Mouse (Mus musculus) intestine, embryonic 14.5 days (tissue): ENCODE data around the gene Cep131. TPM values are rescaled to one million over a fixed set of nuclear protein-coding genes. Genes with fewer than 3 reads are reported as not detected.
A peak's percentile ranks its signal among the peaks of the same experiment; 100 is the strongest.

ENCODE experiments used
- ATAC-seq: fragments of 200-750 bp; cut with Nextera tagmentation; replicated peaks from 2 replicates; pipeline ENCODE4 v1.8.0; 2017; ENCODE audit warnings: low read depth, moderate number of reproducible peaks, moderate TSS enrichment, moderate library complexity; ENCODE audit not compliant: low FRiP score, low TSS enrichment
- DNase-seq: peaks from one replicate; pipeline ENCODE4 v3.0.0-alpha.2; 2018; ENCODE audit warnings: low spot score
- H3K27ac ChIP-seq: fragments of 300-500 bp; sonication (generic); 2 replicates; pipeline ENCODE4 v1.5.1; 2014; ENCODE audit warnings: low read depth, mild to moderate bottlenecking, control low read depth
- H3K27me3 ChIP-seq: fragments of 300-500 bp; sonication (generic); replicated peaks from 2 replicates; pipeline ENCODE4 v1.6.1; 2014; ENCODE audit warnings: low read length, control low read depth; ENCODE audit not compliant: control insufficient read depth, insufficient read depth
- H3K36me3 ChIP-seq: fragments of 300-500 bp; sonication (generic); 2 replicates; pipeline ENCODE4 v1.6.1; 2014; ENCODE audit warnings: low read length, control low read depth; ENCODE audit not compliant: control insufficient read depth, insufficient read depth
- H3K4me1 ChIP-seq: fragments of 300-500 bp; sonication (generic); replicated peaks from 2 replicates; pipeline ENCODE4 v1.6.1; 2014; ENCODE audit warnings: low read length, control low read depth, mixed read lengths; ENCODE audit not compliant: control insufficient read depth, insufficient read depth
- H3K4me2 ChIP-seq: fragments of 300-500 bp; sonication (generic); 2 replicates; pipeline ENCODE4 v1.6.1; 2014; ENCODE audit warnings: low read length
- H3K4me3 ChIP-seq: fragments of 300-500 bp; sonication (generic); 2 replicates; pipeline ENCODE4 v1.5.1; 2014; ENCODE audit warnings: low read depth, low read length, control low read depth, mixed read lengths
- H3K9ac ChIP-seq: fragments of 300-500 bp; sonication (generic); 2 replicates; pipeline ENCODE4 v1.6.1; 2014; ENCODE audit warnings: mild to moderate bottlenecking, low read length
- H3K9me3 ChIP-seq: fragments of 300-500 bp; sonication (generic); 2 replicates; pipeline ENCODE4 v1.6.1; 2016; ENCODE audit warnings: low read length, control low read depth; ENCODE audit not compliant: control insufficient read depth
- WGBS: fragments of 180-500 bp; shearing (Covaris S2); extraction: QIAGEN DNeasy Blood & Tissue Kit; methylation state at CpG from one replicate; pipeline ENCODE4 v1.1.7; 2014; 5-methylcytosine and 5-hydroxymethylcytosine counted together
- polyA plus RNA-seq: library from polyadenylated mRNA; unstranded; fragments of >200 nt; fragmentation: Nextera tagmentation; extraction: Ambion mirVana; gene quantifications from 2 replicates; pipeline ENCODE4 v1.2.1, GENCODE M21; 2014

The Cep131 gene
- polyA plus RNA-seq, 1 experiment from 2014 or later, result 21.8 TPM

DNA sequence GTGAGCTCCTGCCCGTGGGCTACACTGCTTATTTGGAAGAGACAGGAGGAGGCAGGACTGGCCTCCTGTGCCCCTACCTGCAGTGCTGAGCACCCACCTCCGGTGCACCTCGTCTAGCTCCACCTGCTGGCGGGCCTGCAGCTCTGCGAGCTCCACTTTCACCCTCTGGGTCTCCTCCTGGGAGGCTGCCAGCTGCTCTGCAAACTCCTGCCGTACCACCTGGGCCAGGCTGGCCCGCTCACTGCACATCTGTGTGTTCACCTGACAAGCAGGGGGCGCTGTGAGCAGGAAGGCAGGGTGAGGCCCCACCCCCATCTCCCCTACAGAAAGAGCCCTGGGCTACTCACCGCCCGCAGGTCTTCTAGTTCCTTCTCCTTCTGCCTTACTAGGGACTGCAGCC lies 21.3 kb downstream of the Cep131 start:
- Histone ChIP-seq H3K9ac (no peak overlapping the region), H3K36me3 (peaks cover 58% of the 10 kb centered on the region), H3K27me3 (no peaks in the 10 kb centered on the region), H3K4me3 (no peak overlapping the region), H3K4me1 (peaks cover 8% of the 10 kb centered on the region; the same call in 1 of the 2 replicates), H3K27ac (no peak overlapping the region), H3K9me3 (no peaks in the 10 kb centered on the region), H3K4me2 (no peak overlapping the region)
- DNase-seq, result peak; percentile 77
- 27% methylated on average over 10 of the region's 10 CpGs for WGBS
- no peak for ATAC-seq

DNA sequence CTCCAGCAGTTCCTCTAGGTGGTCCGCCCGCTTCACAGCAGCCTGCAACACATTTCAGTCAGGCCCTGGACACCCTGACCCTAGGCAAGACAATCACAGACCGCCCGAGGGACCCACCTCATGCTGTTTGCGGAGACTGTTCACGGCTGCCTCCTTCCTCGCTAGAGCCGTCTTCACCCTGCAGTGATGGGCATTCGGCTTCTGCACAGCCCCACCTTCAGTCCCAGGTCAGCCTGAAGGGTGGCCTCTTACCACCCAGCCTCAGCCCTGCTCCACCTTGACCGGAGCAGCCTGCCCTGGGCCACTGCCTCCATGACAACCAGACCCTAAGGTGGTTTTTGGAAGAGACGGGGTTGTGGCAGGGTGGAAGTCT lies 22.0 kb downstream of the Cep131 start:
- Histone ChIP-seq H3K9ac (no peak overlapping the region), H3K36me3 (peaks cover 52% of the 10 kb centered on the region), H3K9me3 (no peaks in the 10 kb centered on the region), H3K4me3 (no peak overlapping the region), H3K4me2 (no peak overlapping the region), H3K27me3 (no peaks in the 10 kb centered on the region), H3K27ac (no peak overlapping the region), H3K4me1 (peaks cover 7% of the 10 kb centered on the region; the same call in 1 of the 2 replicates)
- no peak for ATAC-seq
- DNase-seq, result no peak
- WGBS, result 92% methylated on average over 11 of the region's 11 CpGs

DNA sequence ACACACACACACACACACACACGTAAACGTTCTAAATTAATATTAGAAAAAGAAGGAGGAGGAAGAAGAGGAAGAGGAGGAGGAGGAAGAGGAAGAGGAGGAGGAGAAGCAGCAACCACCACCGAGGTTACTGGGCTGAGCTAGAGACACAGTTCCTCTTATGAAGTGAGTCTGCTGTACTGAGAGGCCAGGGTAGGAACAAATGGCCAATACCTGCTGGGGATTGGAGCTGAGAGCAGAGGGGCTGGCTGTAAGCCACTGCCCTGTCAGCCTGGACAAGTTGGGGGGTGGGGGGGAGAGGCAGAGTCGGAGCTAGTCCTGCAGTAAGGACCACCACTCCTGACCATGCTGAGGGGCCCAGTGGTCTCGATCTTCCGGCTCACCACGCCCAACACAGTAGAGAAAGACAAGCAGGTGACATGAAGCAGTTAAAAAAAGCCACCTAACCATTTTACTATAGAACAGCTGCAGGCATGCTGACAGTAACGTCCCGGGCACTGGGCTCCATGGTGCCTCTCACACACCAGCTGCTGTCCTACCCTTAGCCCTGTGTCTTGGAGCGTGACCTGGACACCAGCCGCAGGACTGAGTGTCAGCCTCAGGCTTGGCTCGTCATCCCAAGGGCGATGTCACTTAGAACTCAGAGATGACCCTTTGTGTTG lies 22.5 kb downstream of the Cep131 start:
- Histone ChIP-seq H3K9me3 (no peaks in the 10 kb centered on the region), H3K9ac (no peak overlapping the region), H3K4me1 (0 out of 2 replicates have a peak, but pooled peaks cover 4% of the 10 kb centered on the region), H3K4me3 (no peak overlapping the region), H3K36me3 (peaks cover 50% of the 10 kb centered on the region), H3K27ac (no peak overlapping the region), H3K27me3 (no peaks in the 10 kb centered on the region), H3K4me2 (no peak overlapping the region)
- no peak for ATAC-seq
- DNase-seq, result no peak
- 90% methylated on average over 13 of the region's 13 CpGs for WGBS

DNA sequence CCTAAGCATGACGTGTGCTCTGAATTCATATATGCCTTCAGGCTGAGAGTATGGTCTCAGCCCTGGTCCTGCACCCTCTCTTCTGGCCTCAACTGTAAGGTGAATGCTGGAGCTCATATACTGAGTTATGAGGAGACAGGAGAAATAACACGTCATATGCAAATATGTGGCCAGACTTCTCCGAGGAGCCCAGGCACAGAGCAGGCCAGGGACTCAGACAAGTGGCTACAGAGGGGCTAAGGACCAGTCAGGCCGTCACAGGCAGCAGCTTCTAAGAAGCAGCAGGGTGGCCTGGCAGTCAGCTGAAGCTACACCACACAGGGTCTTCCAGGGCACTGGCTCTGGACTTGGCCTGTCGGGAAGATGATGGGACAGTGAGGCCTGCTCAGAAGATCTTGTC lies 23.3 kb downstream of the Cep131 start:
- no peak overlapping the region for H3K4me2 ChIP-seq
- H3K9ac ChIP-seq, result no peak overlapping the region
- no peak overlapping the region for H3K27ac ChIP-seq
- H3K4me3 ChIP-seq, result no peak overlapping the region
- H3K27me3 ChIP-seq, result no peaks in the 10 kb centered on the region
- peaks cover 49% of the 10 kb centered on the region for H3K36me3 ChIP-seq
- DNase-seq, result no peak
- 79% methylated on average over 5 of the region's 5 CpGs for WGBS
- ATAC-seq, result no peak
- 0 out of 2 replicates have a peak, but pooled peaks cover 4% of the 10 kb centered on the region for H3K4me1 ChIP-seq
- H3K9me3 ChIP-seq, result no peaks in the 10 kb centered on the region

DNA sequence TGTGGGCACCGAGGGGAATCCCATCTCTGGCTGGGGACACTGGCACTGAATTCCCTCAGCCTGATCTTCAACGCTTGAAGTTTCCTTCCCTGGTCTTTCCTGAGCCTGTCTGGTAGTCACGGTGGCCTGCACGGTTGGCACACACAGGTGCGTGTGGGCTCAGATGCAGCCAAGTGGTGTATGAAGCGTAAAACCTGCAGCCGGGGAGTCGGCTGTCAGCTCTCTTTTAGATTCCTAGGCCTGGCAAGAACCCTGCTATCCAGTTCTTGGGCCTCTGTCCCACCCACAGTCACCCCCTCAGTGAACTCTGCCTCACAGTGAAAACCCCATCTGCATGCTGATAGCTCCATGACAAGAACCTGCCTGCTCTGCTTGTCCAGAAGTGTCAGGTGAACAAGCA lies 26.0 kb downstream of the Cep131 start:
- no peak for ATAC-seq
- H3K27ac ChIP-seq, result no peak overlapping the region
- no peak overlapping the region for H3K9ac ChIP-seq
- no peak for DNase-seq
- H3K9me3 ChIP-seq, result no peaks in the 10 kb centered on the region
- 76% methylated on average over 8 of the region's 8 CpGs for whole genome bisulfite sequencing
- H3K36me3 ChIP-seq, result peaks cover 24% of the 10 kb centered on the region
- no peaks in the 10 kb centered on the region for H3K27me3 ChIP-seq
- H3K4me1 ChIP-seq, result 0 out of 2 replicates have a peak, but pooled peaks cover 4% of the 10 kb centered on the region
- H3K4me2 ChIP-seq, result no peak overlapping the region
- H3K4me3 ChIP-seq, result no peak overlapping the region

DNA sequence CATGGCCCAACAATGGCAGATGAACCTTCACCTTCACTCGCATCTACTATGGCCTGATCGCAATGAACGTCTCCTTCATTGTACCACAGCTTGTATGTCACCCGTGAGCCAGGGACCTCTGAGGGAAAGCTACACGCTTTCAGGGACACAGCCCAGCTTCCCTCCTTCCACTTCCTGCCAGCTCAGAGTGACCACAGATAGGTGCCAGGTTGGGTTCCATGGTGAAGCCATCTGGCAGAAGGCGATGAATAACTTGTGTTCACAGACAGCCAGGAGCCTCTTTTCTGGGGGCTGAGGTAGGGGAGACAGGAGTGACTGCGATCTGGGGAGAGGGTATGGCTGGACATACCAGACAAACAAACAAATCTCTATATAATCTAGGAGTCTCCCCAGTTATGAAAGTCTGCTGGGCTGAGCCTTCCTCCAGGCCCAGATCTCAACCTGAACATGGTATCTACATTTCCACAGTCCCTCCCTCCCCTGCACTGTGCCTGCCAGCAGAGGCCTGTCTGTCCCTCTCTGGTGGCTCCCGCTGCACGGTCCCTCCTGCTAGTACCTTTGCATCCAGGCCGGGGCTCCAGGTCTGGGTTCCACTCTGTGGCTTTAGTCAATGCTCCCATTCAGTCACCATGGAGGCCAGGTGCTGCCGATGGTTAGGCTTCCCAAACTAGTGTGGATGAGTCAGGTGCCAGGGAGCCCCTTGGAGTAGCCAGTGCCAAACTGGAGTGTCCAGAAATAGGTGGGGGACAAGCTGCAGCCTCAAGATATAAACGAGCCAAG lies 30.5 kb downstream of the Cep131 start:
- ATAC-seq (no peak), DNase-seq (no peak)
- Histone ChIP-seq H3K4me2 (no peak overlapping the region), H3K27me3 (no peaks in the 10 kb centered on the region), H3K36me3 (no peaks in the 10 kb centered on the region), H3K4me3 (no peak overlapping the region), H3K9me3 (no peaks in the 10 kb centered on the region), H3K4me1 (peaks cover 15% of the 10 kb centered on the region), H3K9ac (no peak overlapping the region), H3K27ac (no peak overlapping the region)
- WGBS, result 81% methylated on average over 12 of the region's 12 CpGs

DNA sequence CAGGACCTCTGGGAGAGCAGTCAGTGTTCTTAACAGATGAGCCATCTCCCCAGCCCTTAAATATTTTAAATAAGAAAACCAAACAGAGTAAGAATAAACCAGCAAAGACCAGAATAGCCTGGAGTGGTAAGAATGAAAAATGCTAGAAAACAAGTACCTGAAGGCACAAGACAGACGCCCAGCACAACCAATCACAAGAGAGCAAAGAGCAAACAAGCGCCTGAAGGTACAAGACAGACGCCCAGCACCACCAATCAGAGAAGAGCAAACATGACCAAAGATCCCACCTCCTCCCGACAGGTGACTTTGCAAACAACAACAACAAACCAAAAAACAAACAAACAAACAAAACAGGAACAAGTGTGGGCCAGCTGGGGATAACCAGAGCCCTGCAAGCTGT lies 32.8 kb downstream of the Cep131 start:
- Histone ChIP-seq H3K9me3 (no peaks in the 10 kb centered on the region), H3K36me3 (no peaks in the 10 kb centered on the region), H3K4me1 (peaks cover 14% of the 10 kb centered on the region), H3K9ac (no peak overlapping the region), H3K4me3 (no peak overlapping the region), H3K4me2 (no peak overlapping the region), H3K27me3 (0 out of 2 replicates have a peak, but pooled peaks cover 2% of the 10 kb centered on the region), H3K27ac (no peak overlapping the region)
- WGBS, result 74% methylated on average over 4 of the region's 4 CpGs
- DNase-seq (no peak), ATAC-seq (no peak)

DNA sequence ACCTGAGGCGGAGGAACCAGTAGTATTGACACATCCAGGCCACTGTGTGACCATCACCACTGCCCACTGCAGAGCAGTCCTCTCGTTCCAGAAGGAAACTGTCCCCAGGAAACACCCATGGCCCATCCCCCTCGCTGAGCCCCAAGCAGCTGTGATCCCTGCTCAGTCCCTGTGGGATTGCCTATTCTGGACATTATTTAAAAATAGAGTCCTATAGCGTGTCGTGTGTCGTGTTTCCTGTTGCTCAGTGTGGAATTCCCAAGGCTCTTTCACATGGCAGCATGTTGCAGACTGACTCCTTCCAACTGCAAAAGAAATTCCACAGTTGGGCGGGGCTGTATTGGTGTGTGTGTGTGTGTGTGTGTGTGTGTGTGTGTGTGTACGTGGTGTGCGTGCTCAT lies 34.4 kb downstream of the Cep131 start:
- Histone ChIP-seq H3K27ac (no peak overlapping the region), H3K4me1 (peaks cover 25% of the 10 kb centered on the region), H3K9me3 (no peaks in the 10 kb centered on the region), H3K36me3 (no peaks in the 10 kb centered on the region), H3K4me3 (no peak overlapping the region), H3K4me2 (no peak overlapping the region), H3K27me3 (peaks cover 18% of the 10 kb centered on the region), H3K9ac (no peak overlapping the region)
- ATAC-seq (no peak), DNase-seq (no peak)
- 54% methylated on average over 9 of the region's 9 CpGs for WGBS
